Mouse (Mus musculus): Measurements from ENCODE around the gene Zzef1. TPM values are rescaled to one million over a fixed set of nuclear protein-coding genes. Genes with fewer than 3 reads are reported as not detected.

Zzef1 gene
- polyA plus RNA-seq, 1 experiment from 2014 or later = 10.5 TPM

- Histone ChIP-seq H3K4me2 (replicated peaks; ENCODE audit: low read depth, low read length) (peak overlapping the region; percentile 56), H3K9me3 (ENCODE audit: control insufficient read depth, low read length) (no peaks in the 10 kb centered on the region), H3K4me1 (ENCODE audit: control insufficient read depth, insufficient read depth, low read length) (peaks cover 16% of the 10 kb centered on the region), H3K4me3 (ENCODE audit: low read length) (peak overlapping the region; percentile 39), H3K27me3 (ENCODE audit: control insufficient read depth, insufficient read depth, low read length) (peaks cover 25% of the 10 kb centered on the region), H3K27ac (ENCODE audit: low read depth, low read length) (no peak overlapping the region), H3K9ac (ENCODE audit: low read depth, low read length) (0 out of 2 replicates have a peak overlapping the region, but pooled peaks have one; percentile 19), H3K36me3 (ENCODE audit: control insufficient read depth, insufficient read depth, low read length) (no peaks in the 10 kb centered on the region)
- no peak for ATAC-seq (ENCODE audit: low FRiP score, low TSS enrichment)
- WGBS = 3% methylated on average over 15 of the region's 15 CpGs
Measured at GRCm38 (mm10) chr11:72960723-72961071, 164.7 kb downstream of the Zzef1 start.

- WGBS = 4% methylated on average over 70 of the region's 70 CpGs
- Histone ChIP-seq H3K36me3 (ENCODE audit: control insufficient read depth, insufficient read depth, low read length) (no peaks in the 10 kb centered on the region), H3K27ac (ENCODE audit: low read depth, low read length) (no peak within 1 kb of the TSS), H3K9me3 (ENCODE audit: control insufficient read depth, low read length) (no peaks in the 10 kb centered on the region), H3K4me2 (replicated peaks; ENCODE audit: low read depth, low read length) (peak within 1 kb of the TSS; percentile 56), H3K27me3 (ENCODE audit: control insufficient read depth, insufficient read depth, low read length) (peaks cover 25% of the 10 kb centered on the region), H3K4me1 (ENCODE audit: control insufficient read depth, insufficient read depth, low read length) (peaks cover 16% of the 10 kb centered on the region), H3K4me3 (ENCODE audit: low read length) (peak within 1 kb of the TSS; percentile 39), H3K9ac (ENCODE audit: low read depth, low read length) (0 out of 2 replicates have a peak within 1 kb of the TSS, but pooled peaks have one; percentile 19)
- ATAC-seq (ENCODE audit: low FRiP score, low TSS enrichment) = 0 out of 2 replicates have a peak, but pooled peaks have one; percentile 24
Measured at GRCm38 (mm10) chr11:72961072-72961980, 165.3 kb downstream of the Zzef1 start, which contains the start of gene Atp2a3. TSS of gene Atp2a3 (plus strand) at chr11:72961169.

DNA sequence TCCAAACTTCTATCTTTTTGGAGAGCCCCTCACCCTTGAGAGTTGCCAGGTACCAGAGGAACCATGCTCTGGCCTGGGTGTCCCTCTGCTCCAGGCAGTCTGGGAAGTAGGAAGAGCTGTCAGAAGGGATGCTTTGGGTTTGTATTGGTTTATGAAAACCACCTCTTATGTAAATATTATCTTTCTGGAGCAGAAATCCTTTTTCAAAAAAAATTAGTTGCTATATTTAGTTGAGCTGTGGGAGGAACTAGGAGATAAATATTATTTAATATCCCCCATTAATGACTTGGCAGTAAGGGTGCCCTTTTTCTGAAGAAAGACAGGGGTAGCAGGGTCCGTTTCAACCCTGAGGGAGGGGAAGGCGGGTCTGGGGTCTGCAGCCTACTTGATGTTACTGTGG lies 166.4 kb downstream of the Zzef1 start:
- Histone ChIP-seq H3K36me3 (ENCODE audit: control insufficient read depth, insufficient read depth, low read length) (no peaks in the 10 kb centered on the region), H3K4me3 (ENCODE audit: low read length) (no peak overlapping the region), H3K9me3 (ENCODE audit: control insufficient read depth, low read length) (no peaks in the 10 kb centered on the region), H3K4me2 (replicated peaks; ENCODE audit: low read depth, low read length) (no peak overlapping the region), H3K9ac (ENCODE audit: low read depth, low read length) (no peak overlapping the region), H3K27me3 (ENCODE audit: control insufficient read depth, insufficient read depth, low read length) (peaks cover 25% of the 10 kb centered on the region), H3K4me1 (ENCODE audit: control insufficient read depth, insufficient read depth, low read length) (peaks cover 16% of the 10 kb centered on the region), H3K27ac (ENCODE audit: low read depth, low read length) (no peak overlapping the region)
- WGBS = 63% methylated on average over 2 of the region's 2 CpGs
- ATAC-seq (ENCODE audit: low FRiP score, low TSS enrichment) = no peak

DNA sequence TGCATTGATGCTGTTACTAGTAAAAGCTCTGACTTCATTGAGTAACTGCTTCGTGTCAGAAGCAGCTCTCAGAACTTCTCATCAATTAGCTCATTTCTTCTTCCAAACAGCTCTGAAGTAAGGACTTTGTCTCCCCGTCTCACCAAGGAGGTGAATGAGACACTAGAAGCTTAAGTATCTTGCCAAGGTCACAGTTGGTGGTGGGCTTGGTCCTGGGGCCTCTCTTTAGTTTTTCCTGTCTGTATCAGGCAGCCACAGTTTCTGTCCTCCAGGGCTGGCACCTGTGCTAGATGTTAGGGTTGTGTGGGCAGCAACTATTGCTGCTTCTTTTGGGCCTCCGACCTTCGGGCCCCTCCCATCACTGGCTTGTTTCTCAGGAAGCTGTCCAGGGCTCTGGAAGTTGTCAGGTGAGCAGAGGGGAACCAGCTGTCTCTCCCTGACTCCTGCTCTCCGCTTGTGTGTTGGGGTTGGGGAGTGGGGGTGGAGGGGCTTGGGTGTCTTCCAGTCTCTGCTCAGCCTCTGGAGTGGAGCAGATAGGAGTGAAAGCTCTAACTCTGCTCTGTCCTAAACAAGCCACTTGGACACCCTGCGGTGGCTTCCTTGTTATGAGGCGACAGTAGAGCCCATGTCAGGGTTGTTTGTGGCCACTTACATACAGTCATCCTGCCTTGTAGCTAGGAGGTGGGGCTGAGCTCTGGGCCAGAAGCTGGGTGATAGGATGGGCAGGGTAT lies 167.2 kb downstream of the Zzef1 start:
- Histone ChIP-seq H3K4me2 (replicated peaks; ENCODE audit: low read depth, low read length) (no peak overlapping the region), H3K9ac (ENCODE audit: low read depth, low read length) (no peak overlapping the region), H3K9me3 (ENCODE audit: control insufficient read depth, low read length) (no peaks in the 10 kb centered on the region), H3K4me1 (ENCODE audit: control insufficient read depth, insufficient read depth, low read length) (peaks cover 16% of the 10 kb centered on the region), H3K27ac (ENCODE audit: low read depth, low read length) (no peak overlapping the region), H3K27me3 (ENCODE audit: control insufficient read depth, insufficient read depth, low read length) (peaks cover 25% of the 10 kb centered on the region), H3K4me3 (ENCODE audit: low read length) (no peak overlapping the region), H3K36me3 (ENCODE audit: control insufficient read depth, insufficient read depth, low read length) (no peaks in the 10 kb centered on the region)
- ATAC-seq (ENCODE audit: low FRiP score, low TSS enrichment) = no peak; the same call in 1 of the 2 replicates
- 36% methylated on average over 7 of the region's 7 CpGs for WGBS

GRCm38 (mm10) chr11:72963789-72964294 lies 167.8 kb downstream of the Zzef1 start:
- H3K36me3 ChIP-seq (ENCODE audit: control insufficient read depth, insufficient read depth, low read length) = no peaks in the 10 kb centered on the region
- no peak for ATAC-seq (ENCODE audit: low FRiP score, low TSS enrichment)
- WGBS = 44% methylated on average over 3 of the region's 3 CpGs
- no peak overlapping the region for H3K4me2 ChIP-seq (replicated peaks; ENCODE audit: low read depth, low read length)
- no peaks in the 10 kb centered on the region for H3K9me3 ChIP-seq (ENCODE audit: control insufficient read depth, low read length)
- H3K4me3 ChIP-seq (ENCODE audit: low read length) = no peak overlapping the region
- peaks cover 16% of the 10 kb centered on the region for H3K4me1 ChIP-seq (ENCODE audit: control insufficient read depth, insufficient read depth, low read length)
- H3K27me3 ChIP-seq (ENCODE audit: control insufficient read depth, insufficient read depth, low read length) = peaks cover 25% of the 10 kb centered on the region
- H3K9ac ChIP-seq (ENCODE audit: low read depth, low read length) = no peak overlapping the region
- no peak overlapping the region for H3K27ac ChIP-seq (ENCODE audit: low read depth, low read length)

DNA sequence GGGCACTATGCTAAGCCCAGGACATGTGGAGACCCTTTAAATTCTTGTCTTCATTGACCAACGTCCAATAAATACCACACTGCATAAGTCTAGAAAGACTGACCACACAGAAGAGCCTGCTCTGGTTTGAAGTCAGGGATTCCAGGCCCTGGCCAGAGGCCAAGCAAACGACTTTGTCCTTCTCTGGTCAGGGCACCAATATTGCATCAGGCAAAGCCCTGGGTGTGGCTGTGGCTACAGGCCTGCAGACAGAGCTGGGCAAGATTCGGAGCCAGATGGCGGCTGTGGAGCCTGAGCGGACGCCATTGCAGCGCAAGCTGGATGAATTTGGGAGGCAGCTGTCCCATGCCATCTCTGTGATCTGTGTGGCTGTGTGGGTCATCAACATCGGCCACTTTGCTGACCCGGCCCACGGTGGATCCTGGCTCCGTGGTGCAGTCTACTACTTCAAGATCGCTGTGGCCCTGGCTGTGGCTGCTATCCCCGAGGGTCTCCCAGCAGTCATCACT lies 179.0 kb downstream of the Zzef1 start:
- no peaks in the 10 kb centered on the region for H3K36me3 ChIP-seq (ENCODE audit: control insufficient read depth, insufficient read depth, low read length)
- no peaks in the 10 kb centered on the region for H3K9me3 ChIP-seq (ENCODE audit: control insufficient read depth, low read length)
- H3K27ac ChIP-seq (ENCODE audit: low read depth, low read length) = no peak overlapping the region
- H3K9ac ChIP-seq (ENCODE audit: low read depth, low read length) = no peak overlapping the region
- no peak for ATAC-seq (ENCODE audit: low FRiP score, low TSS enrichment)
- H3K4me1 ChIP-seq (ENCODE audit: control insufficient read depth, insufficient read depth, low read length) = no peaks in the 10 kb centered on the region
- no peaks in the 10 kb centered on the region; the same call in 1 of the 2 replicates for H3K27me3 ChIP-seq (ENCODE audit: control insufficient read depth, insufficient read depth, low read length)
- no peak overlapping the region for H3K4me3 ChIP-seq (ENCODE audit: low read length)
- WGBS = 84% methylated on average over 13 of the region's 13 CpGs
- no peak overlapping the region for H3K4me2 ChIP-seq (replicated peaks; ENCODE audit: low read depth, low read length)

Small RNAs within 50 kb of the gene (microRNA-seq; reads per million reads assigned to microRNA genes)
- gene Gm44467 = not detected

Other genes with a start within 250 kb of the Zzef1 start
- gene Spns3, start 245.7 kb upstream of the Zzef1 start, polyA plus RNA-seq (2014; fragmentation: Nextera tagmentation; extraction: Ambion mirVana) = 0.20 and 0.29 TPM in 2 replicates
- 68.1 and 82.1 TPM in 2 replicates for gene Ube2g1, start 188.9 kb upstream of the Zzef1 start, polyA plus RNA-seq (2014; fragmentation: Nextera tagmentation; extraction: Ambion mirVana)
- 13.4 and 35.3 TPM in 2 replicates for gene Ankfy1, start 106.2 kb upstream of the Zzef1 start, polyA plus RNA-seq (2014; fragmentation: Nextera tagmentation; extraction: Ambion mirVana)
- gene Cyb5d2, start 84 bp upstream of the Zzef1 start, polyA plus RNA-seq (2014; fragmentation: Nextera tagmentation; extraction: Ambion mirVana) = 4.4 and 5.5 TPM in 2 replicates
- 1.3 and 2.2 TPM in 2 replicates for gene Atp2a3, start 164.9 kb downstream of the Zzef1 start, polyA plus RNA-seq (2014; fragmentation: Nextera tagmentation; extraction: Ambion mirVana)
- gene P2rx1, start 202.9 kb downstream of the Zzef1 start, polyA plus RNA-seq (2014; fragmentation: Nextera tagmentation; extraction: Ambion mirVana) = 0.61 and 0.76 TPM in 2 replicates
- gene Camkk1, start 222.8 kb downstream of the Zzef1 start, polyA plus RNA-seq (2014; fragmentation: Nextera tagmentation; extraction: Ambion mirVana) = 2.2 and 2.8 TPM in 2 replicates

Measured in kidney, embryonic 14.5 days (tissue).